Mouse (Mus musculus): ENCODE measurements at regions not wholly inside any gene's neighbourhood (a gene's known extent, or its start where the extent isn't known, plus 50 kb on each side); places are given as distances from the start of the nearest gene placed in this dataset.

DNA sequence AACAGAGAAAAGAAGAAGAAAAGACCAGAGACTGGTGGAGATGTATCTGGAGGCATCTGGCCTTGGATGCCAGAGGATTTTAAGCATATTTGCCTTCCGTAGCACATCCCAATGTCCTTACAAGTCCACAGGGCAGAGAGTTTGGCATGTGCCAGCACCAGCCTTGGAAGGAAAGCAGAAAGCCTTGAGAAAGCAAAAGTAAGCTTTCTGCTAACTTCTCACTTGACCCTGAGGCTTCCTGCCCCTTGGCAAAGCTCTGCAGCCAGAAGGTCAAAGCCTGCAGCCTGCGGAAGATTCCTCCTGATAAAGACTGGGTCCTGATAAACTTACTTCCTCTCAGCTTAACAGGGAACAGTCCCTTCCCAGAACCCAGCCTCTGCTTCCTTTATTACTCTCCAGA is 268.3 kb upstream of the Prox1 start:
- no peak for DNase-seq (ENCODE audit: low spot score)
- no peak for TF ChIP-seq EP300 (optimal IDR thresholded peaks at IDR 0.05)
- TF ChIP-seq CTCF (IDR thresholded peaks at IDR 0.05; ENCODE audit: low read depth) = no peak
- Histone ChIP-seq H3K9me3 (ENCODE audit: control insufficient read depth, low read length) (no peaks in the 10 kb centered on the region), H3K4me2 (replicated peaks; ENCODE audit: low read depth) (no peak overlapping the region), H3K4me3 (ENCODE audit: low read depth, low read length) (no peak overlapping the region), H3K9ac (ENCODE audit: low read length) (no peak overlapping the region), H3K36me3 (ENCODE audit: control insufficient read depth, insufficient read depth, low read length) (no peaks in the 10 kb centered on the region), H3K4me1 (replicated peaks; ENCODE audit: control insufficient read depth, insufficient read depth) (no peaks in the 10 kb centered on the region), H3K27ac (replicated peaks) (no peak overlapping the region), H3K27me3 (ENCODE audit: control insufficient read depth, insufficient read depth, low read length) (no peaks in the 10 kb centered on the region)
- WGBS = 66% methylated on average over 2 of the region's 2 CpGs
- no peak for ATAC-seq (ENCODE audit: low FRiP score, low TSS enrichment)

DNA sequence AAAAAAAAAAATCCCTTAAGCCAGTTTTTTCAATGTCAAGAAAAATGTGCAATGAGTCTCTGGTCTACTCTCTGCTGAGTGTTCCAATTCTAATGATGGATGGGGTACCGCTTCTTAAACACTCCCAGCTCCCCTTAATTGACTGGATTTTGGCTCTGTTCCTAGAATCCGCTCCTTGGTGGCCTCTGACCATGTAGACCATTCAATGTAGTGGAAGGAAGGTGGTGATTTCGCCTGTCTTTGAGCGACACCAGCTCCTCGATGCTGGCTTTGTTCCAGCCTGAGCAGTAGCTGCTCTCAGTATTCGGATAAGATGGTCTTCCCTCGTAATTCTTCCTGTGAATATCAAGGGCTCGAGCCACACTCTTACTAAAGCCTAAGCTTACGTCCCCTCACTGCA is 252.4 kb upstream of the Prox1 start:
- Histone ChIP-seq H3K27ac (replicated peaks) (no peak overlapping the region), H3K36me3 (ENCODE audit: control insufficient read depth, insufficient read depth, low read length) (no peaks in the 10 kb centered on the region), H3K4me1 (replicated peaks; ENCODE audit: control insufficient read depth, insufficient read depth) (no peaks in the 10 kb centered on the region), H3K9me3 (ENCODE audit: control insufficient read depth, low read length) (no peaks in the 10 kb centered on the region), H3K4me3 (ENCODE audit: low read depth, low read length) (no peak overlapping the region), H3K9ac (ENCODE audit: low read length) (no peak overlapping the region), H3K27me3 (ENCODE audit: control insufficient read depth, insufficient read depth, low read length) (no peaks in the 10 kb centered on the region), H3K4me2 (replicated peaks; ENCODE audit: low read depth) (no peak overlapping the region)
- DNase-seq (ENCODE audit: low spot score) (no peak), ATAC-seq (ENCODE audit: low FRiP score, low TSS enrichment) (no peak)
- 34% methylated on average over 9 of the region's 9 CpGs for WGBS
- no peak for TF ChIP-seq EP300 (optimal IDR thresholded peaks at IDR 0.05)
- TF ChIP-seq CTCF (IDR thresholded peaks at IDR 0.05; ENCODE audit: low read depth) = no peak

DNA sequence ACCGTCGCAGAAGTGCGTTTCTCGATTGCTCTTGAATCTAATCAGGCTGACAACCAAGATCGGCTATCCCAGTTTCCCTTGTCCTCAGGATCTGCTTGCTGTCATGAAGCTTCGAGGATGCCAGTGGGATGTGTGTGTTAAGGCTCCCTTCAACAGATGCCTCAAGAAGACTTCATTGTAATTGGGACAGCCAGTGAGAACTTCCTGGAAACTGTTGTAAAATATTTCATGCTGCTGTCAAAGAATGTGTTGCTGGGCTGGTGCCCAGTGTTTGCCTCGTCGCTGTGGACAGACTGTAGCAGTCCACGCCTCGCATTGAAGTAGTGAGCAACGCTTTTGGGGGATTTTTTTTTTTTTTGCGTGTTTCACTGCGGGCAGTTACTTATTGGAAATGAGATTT is 249.2 kb upstream of the Prox1 start:
- Histone ChIP-seq H3K4me3 (ENCODE audit: low read depth, low read length) (no peak overlapping the region), H3K27me3 (ENCODE audit: control insufficient read depth, insufficient read depth, low read length) (no peaks in the 10 kb centered on the region), H3K9me3 (ENCODE audit: control insufficient read depth, low read length) (no peaks in the 10 kb centered on the region), H3K27ac (replicated peaks) (no peak overlapping the region), H3K9ac (ENCODE audit: low read length) (no peak overlapping the region), H3K4me2 (replicated peaks; ENCODE audit: low read depth) (no peak overlapping the region), H3K36me3 (ENCODE audit: control insufficient read depth, insufficient read depth, low read length) (no peaks in the 10 kb centered on the region), H3K4me1 (replicated peaks; ENCODE audit: control insufficient read depth, insufficient read depth) (no peaks in the 10 kb centered on the region)
- ATAC-seq (ENCODE audit: low FRiP score, low TSS enrichment) (no peak), DNase-seq (ENCODE audit: low spot score) (peak; percentile 19)
- WGBS = 45% methylated on average over 13 of the region's 13 CpGs
- TF ChIP-seq CTCF (IDR thresholded peaks at IDR 0.05; ENCODE audit: low read depth) = no peak
- TF ChIP-seq EP300 (optimal IDR thresholded peaks at IDR 0.05) = no peak

DNA sequence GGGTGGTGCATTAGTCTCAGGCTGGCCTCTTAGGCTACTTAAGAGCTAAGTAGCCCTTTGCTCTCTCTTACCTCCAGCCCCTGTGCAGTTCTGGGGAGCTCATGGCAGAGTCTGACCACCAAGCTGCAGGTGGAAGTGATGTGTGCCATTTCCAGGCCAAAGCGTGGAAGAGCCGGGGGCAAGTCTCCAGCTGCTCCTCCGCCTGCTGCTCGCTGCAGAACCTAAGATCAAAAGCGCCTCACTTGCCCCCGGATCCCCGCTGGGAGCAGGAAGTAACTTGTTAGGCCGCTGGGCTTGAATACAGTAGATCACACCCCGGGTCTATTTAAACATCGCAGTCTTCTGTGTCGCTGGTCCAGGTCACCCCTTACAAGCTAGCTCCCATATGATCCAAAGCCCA is 246.8 kb upstream of the Prox1 start:
- 25% methylated on average over 11 of the region's 11 CpGs for WGBS
- Histone ChIP-seq H3K4me2 (replicated peaks; ENCODE audit: low read depth) (no peak overlapping the region), H3K4me1 (replicated peaks; ENCODE audit: control insufficient read depth, insufficient read depth) (no peaks in the 10 kb centered on the region), H3K9me3 (ENCODE audit: control insufficient read depth, low read length) (no peaks in the 10 kb centered on the region), H3K27me3 (ENCODE audit: control insufficient read depth, insufficient read depth, low read length) (no peaks in the 10 kb centered on the region), H3K4me3 (ENCODE audit: low read depth, low read length) (no peak overlapping the region), H3K9ac (ENCODE audit: low read length) (no peak overlapping the region), H3K36me3 (ENCODE audit: control insufficient read depth, insufficient read depth, low read length) (no peaks in the 10 kb centered on the region), H3K27ac (replicated peaks) (no peak overlapping the region)
- no peak for DNase-seq (ENCODE audit: low spot score)
- TF ChIP-seq EP300 (optimal IDR thresholded peaks at IDR 0.05) = no peak
- TF ChIP-seq CTCF (IDR thresholded peaks at IDR 0.05; ENCODE audit: low read depth) = no peak
- no peak for ATAC-seq (ENCODE audit: low FRiP score, low TSS enrichment)

DNA sequence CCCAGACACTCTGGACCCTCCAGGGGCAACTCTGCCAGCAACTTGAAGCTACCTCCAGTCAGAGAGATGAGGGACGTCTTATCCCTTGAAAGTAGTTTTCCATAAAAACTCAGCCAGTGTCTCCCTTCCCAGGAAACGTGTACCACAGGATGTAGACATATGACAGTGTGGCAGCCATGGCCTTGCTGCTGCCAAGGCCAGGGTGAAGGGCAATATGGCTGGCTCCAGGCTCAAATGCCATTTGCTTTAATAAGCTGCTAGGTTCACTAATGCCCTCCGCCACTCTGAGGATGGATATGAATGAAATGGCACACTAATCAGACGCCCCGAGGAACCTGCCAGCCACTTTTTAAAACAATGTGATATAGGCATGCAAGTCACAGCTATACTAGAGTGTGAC is 241.2 kb upstream of the Prox1 start:
- no peaks in the 10 kb centered on the region for H3K27me3 ChIP-seq (ENCODE audit: control insufficient read depth, insufficient read depth, low read length)
- H3K4me3 ChIP-seq (ENCODE audit: low read depth, low read length) = no peak overlapping the region
- no peaks in the 10 kb centered on the region for H3K4me1 ChIP-seq (replicated peaks; ENCODE audit: control insufficient read depth, insufficient read depth)
- TF ChIP-seq EP300 (optimal IDR thresholded peaks at IDR 0.05) (no peak), CTCF (IDR thresholded peaks at IDR 0.05; ENCODE audit: low read depth) (no peak)
- DNase-seq (ENCODE audit: low spot score) = no peak
- 88% methylated on average over 5 of the region's 5 CpGs for WGBS
- no peak for ATAC-seq (ENCODE audit: low FRiP score, low TSS enrichment)
- no peak overlapping the region for H3K27ac ChIP-seq (replicated peaks)
- H3K9me3 ChIP-seq (ENCODE audit: control insufficient read depth, low read length) = no peaks in the 10 kb centered on the region
- H3K36me3 ChIP-seq (ENCODE audit: control insufficient read depth, insufficient read depth, low read length) = no peaks in the 10 kb centered on the region
- H3K4me2 ChIP-seq (replicated peaks; ENCODE audit: low read depth) = no peak overlapping the region
- H3K9ac ChIP-seq (ENCODE audit: low read length) = no peak overlapping the region

DNA sequence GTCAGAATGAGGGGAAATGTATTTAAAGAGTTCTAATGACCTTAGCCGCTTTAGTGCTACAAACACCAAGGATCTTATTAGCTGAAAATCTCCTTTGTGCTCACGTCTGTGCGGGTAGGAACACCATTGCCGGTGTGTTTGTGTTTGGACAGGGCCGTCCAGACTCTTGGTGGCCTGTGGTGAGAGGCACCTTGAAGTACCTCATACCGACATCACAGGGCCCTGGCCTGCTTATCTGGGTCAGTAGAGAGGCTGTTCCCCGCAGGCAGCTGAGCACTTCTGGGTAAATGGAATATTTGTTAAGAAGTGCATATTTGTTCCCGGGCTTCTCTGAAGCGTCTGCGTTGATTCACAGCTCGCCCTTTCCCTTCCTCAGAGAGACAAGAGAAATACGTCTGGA is 232.8 kb upstream of the Prox1 start:
- Histone ChIP-seq H3K36me3 (ENCODE audit: control insufficient read depth, insufficient read depth, low read length) (no peaks in the 10 kb centered on the region), H3K4me2 (replicated peaks; ENCODE audit: low read depth) (no peak overlapping the region), H3K4me3 (ENCODE audit: low read depth, low read length) (no peak overlapping the region), H3K4me1 (replicated peaks; ENCODE audit: control insufficient read depth, insufficient read depth) (no peaks in the 10 kb centered on the region), H3K9me3 (ENCODE audit: control insufficient read depth, low read length) (no peaks in the 10 kb centered on the region), H3K27ac (replicated peaks) (no peak overlapping the region), H3K9ac (ENCODE audit: low read length) (no peak overlapping the region), H3K27me3 (ENCODE audit: control insufficient read depth, insufficient read depth, low read length) (no peaks in the 10 kb centered on the region)
- TF ChIP-seq EP300 (optimal IDR thresholded peaks at IDR 0.05) (no peak), CTCF (IDR thresholded peaks at IDR 0.05; ENCODE audit: low read depth) (no peak)
- 55% methylated on average over 12 of the region's 12 CpGs for WGBS
- ATAC-seq (ENCODE audit: low FRiP score, low TSS enrichment) = no peak
- no peak for DNase-seq (ENCODE audit: low spot score)
